Mouse (Mus musculus) ovary, postnatal 36 days (tissue): Measurements from ENCODE around the gene Lad1.
A peak's percentile ranks its signal among the peaks of the same experiment; 100 is the strongest.

ENCODE experiments used
- DNase-seq: peaks from one replicate; pipeline ENCODE4 v3.0.0; 2022; ENCODE audit warnings: low spot score, mixed read lengths

Gene Lad1

GRCm38 (mm10) chr1:135818481-135819086 is at the start of gene Lad1:
Gene Lad1, plus strand, starts transcription at chr1:135818598.
- peak; percentile 42 for DNase-seq

GRCm38 (mm10) chr1:135770237-135770636 is 48.2 kb upstream of the Lad1 start:
- DNase-seq: no peak

GRCm38 (mm10) chr1:135770896-135771572 is 47.4 kb upstream of the Lad1 start:
- no peak for DNase-seq

- no peak for DNase-seq
Observed at GRCm38 (mm10) chr1:135771573-135771970, 46.8 kb upstream of the Lad1 start.

GRCm38 (mm10) chr1:135776596-135776995 is 41.8 kb upstream of the Lad1 start:
- DNase-seq: no peak

GRCm38 (mm10) chr1:135777046-135777445 is 41.4 kb upstream of the Lad1 start:
- DNase-seq: no peak

GRCm38 (mm10) chr1:135778780-135779535 is 39.4 kb upstream of the Lad1 start, which contains the start of gene Tnni1:
Gene Tnni1, plus strand, starts transcription at chr1:135779434.
- peak; percentile 60 for DNase-seq

- no peak for DNase-seq
Observed at GRCm38 (mm10) chr1:135780649-135781048, 37.7 kb upstream of the Lad1 start.

GRCm38 (mm10) chr1:135781220-135781619 is 37.2 kb upstream of the Lad1 start:
- peak; percentile 76 for DNase-seq

GRCm38 (mm10) chr1:135782816-135783215 is 35.6 kb upstream of the Lad1 start:
- DNase-seq: no peak

- DNase-seq: peak; percentile 62
Observed at GRCm38 (mm10) chr1:135787799-135788198, 30.6 kb upstream of the Lad1 start.

- peak; percentile 41 for DNase-seq
Observed at GRCm38 (mm10) chr1:135788708-135789107, 29.7 kb upstream of the Lad1 start.

- peak; percentile 71 for DNase-seq
Observed at GRCm38 (mm10) chr1:135789815-135790214, 28.6 kb upstream of the Lad1 start.

- no peak for DNase-seq
Observed at GRCm38 (mm10) chr1:135792143-135792939, 26.1 kb upstream of the Lad1 start.

- DNase-seq: peak; percentile 43
Observed at GRCm38 (mm10) chr1:135793370-135794215, 24.8 kb upstream of the Lad1 start.

GRCm38 (mm10) chr1:135794216-135795134 is 23.9 kb upstream of the Lad1 start:
- DNase-seq: no peak

GRCm38 (mm10) chr1:135798492-135798891 is 19.9 kb upstream of the Lad1 start:
- no peak for DNase-seq

GRCm38 (mm10) chr1:135799109-135799627 is 19.2 kb upstream of the Lad1 start:
- DNase-seq: no peak

GRCm38 (mm10) chr1:135800192-135800950 is 18.0 kb upstream of the Lad1 start:
- DNase-seq: no peak
